Mouse (Mus musculus) megakaryocyte-erythroid progenitor cell, adult 5-6 weeks (primary cell): ENCODE results near the gene Apopt1. TPM values are rescaled to one million over a fixed set of nuclear protein-coding genes. Genes with fewer than 3 reads are reported as not detected.
"Not testable (repeated sequence)": the region's sequence is repeated elsewhere in the genome, so short reads cannot be mapped to it uniquely, and the experiment has no call there.

ENCODE experiments used
- ATAC-seq: replicated peaks from 2 replicates; pipeline ENCODE4 v1.8.0; 2016; ENCODE audit warnings: mild to moderate bottlenecking, inconsistent platforms; ENCODE audit not compliant: severe bottlenecking, poor library complexity, low FRiP score, low TSS enrichment
- total RNA-seq, 2 experiments: library from RNA; stranded (forward) in 1 of 2; stranded (reverse) in 1 of 2; fragments of 200-1000, 215-1000 nt in 1 of 2; fragments of >200 nt in 1 of 2; fragmentation: Nextera tagmentation in 1 of 2; gene quantifications; 2 replicates each; pipeline ENCODE4 v1.2.3; 2014 to 2017

Apopt1 gene
- total RNA-seq, 2 experiments from 2014 or later, result 56.4 to 62.7 TPM

DNA sequence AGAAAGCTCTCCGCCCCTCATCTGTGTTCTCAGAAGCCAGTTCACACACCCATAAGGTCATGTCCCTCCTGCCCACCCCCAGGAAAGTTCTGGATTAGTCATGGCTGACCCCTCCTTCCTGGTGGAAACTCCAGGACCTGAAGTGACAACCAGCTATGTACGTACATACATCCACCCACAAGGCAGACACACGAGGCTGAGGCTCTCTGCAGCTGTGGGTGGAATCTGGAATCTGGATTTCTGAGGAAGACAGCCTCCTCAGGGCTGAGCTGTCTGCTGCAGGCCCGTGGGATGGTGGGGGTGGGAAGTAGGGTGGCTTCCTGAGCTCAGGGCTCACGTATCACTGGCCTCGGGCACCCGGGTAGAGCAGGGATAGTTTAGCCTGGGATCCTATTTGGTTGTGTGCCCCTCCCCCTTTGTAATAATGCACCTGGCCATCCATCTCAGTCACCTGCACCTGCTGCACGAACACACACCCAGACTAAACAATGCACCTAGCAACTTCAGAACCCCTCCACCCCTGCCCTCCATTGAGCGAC is 12.1 kb upstream of the Apopt1 start:
- ATAC-seq, result no peak

DNA sequence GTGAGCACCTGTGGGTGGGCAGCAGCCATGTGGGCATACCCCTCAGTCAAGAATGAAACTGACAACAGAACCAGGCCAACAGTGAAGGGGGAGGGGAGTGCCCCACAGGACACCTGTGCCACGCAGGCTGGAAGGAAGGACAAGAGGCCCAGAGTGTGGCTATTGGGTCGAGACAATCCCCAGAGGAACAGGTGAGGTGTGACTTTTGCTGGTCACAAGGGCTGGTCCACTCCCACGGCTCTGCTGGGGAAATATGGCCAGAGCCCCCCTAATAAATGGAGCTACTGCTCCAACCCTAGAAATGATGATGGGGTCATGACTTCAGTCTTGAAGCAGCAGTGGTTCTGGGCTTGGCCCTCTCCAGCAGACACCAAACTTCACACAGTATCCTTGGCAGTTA is 9.8 kb upstream of the Apopt1 start:
- ATAC-seq, result no peak

DNA sequence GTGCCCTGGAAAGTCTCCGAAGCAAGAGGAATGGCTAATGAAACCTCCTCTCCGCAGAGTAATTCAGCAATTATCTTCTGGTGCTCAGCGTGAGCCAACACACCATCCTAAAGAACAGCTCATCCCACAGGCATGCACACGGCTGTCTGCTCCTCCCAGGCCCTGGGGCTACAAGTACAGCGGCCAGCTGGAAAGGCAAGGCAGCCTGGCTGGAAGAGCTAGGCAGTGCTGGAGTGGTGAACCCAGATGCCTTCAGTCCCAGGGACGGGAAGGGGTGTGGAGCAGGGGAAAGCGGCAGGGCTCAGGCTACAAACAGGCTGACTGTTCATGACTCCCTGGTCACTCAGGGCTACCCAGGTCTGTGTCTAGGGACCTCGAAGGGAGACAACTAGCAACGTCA is 8.5 kb upstream of the Apopt1 start:
- ATAC-seq, result no peak

DNA sequence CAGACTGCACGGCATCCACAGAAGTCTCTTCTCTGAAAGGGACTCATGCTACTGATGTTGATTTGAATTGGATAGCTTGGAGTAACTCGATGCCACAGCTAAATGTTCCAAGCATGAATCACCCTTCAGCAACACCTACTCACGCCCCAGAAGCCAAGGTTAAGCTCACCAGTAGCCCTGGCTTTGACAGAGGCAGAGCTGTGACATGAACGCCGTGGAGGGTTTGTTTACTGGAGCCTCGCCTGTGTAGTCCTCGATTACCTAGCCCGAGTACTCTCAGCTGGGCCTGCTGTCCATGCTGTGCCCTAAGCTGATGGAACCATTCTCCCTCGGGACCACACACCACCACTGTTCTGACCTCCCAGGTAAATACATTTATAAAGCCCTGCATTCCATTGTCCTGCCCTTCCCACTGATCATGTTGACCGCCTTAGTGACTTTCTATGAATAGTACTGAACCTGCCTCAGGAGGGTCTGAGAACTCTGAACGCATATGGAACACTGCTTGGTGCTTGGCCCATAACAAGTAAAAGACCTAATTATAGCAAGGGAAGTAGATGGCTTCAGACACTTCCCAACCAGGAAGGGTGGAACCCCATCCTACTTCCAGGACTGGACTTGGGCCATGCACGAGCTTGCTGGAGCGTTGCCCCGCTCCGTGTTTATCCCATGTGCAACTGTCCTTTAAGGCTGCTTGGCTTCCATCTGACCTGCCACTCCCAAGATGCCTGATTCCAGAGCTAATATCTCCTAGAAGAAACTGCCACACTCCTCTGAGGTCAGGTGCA is 7.7 kb upstream of the Apopt1 start:
- no peak for ATAC-seq

DNA sequence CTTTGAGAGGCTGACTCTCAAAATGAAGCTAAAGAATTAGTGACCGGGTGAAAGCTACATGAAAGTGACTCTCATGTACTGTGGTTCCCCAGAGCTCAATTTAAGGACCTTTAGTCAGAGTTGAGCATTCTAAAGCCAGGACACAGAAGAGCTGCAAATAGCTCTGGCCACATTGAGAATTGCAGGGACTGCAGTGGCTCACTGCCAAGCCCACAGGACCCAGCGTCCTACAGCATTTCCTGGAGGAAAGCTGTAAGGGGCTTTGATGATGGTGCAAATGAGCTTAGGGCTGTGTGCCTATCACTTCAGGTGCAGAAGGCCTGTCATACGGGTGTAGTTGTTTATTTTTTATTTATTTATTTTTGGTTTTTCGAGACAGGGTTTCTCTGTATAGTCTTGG is 4.9 kb upstream of the Apopt1 start:
- ATAC-seq, result no peak

DNA sequence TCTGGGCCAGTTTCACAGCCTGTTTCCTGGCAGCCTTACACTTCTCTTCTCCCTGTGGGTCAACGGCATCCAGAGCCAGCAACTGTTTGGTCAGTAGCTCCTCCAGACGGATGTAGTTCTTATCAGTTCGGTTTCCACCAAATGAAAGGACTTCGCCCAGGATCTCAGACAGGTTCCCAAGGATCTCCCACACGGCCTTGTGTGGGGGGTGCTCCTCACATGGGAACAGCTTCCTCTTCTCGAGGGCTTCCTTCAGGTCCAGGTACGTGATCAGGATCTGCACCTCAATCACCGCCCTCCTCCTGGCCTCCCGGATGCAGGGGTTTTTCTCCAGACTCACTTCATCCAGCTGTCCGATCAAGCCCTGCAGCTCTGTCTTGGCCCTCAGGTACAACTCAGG is 3.0 kb upstream of the Apopt1 start:
- no peak for ATAC-seq

DNA sequence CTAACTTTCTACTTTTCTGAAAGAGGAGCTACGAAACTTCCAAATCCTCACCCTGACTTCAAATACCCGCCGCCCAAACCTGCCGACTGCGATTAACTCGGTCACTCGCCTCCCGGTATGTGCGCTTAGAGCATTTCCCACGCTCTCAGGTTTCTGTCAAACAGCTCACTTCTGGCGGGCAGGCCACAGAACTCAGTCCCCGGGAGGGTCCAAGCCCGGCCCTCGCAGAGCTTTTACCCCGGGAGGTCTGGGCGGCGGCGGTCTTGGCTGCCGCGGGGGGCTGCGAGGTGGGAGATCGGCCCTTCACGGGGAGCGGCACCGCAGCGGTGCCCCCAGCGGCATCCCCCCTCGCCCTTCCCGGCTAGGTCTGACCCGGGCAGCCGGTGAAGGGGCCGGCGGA is 585 bp upstream of the Apopt1 start:
- ATAC-seq, result no peak

DNA sequence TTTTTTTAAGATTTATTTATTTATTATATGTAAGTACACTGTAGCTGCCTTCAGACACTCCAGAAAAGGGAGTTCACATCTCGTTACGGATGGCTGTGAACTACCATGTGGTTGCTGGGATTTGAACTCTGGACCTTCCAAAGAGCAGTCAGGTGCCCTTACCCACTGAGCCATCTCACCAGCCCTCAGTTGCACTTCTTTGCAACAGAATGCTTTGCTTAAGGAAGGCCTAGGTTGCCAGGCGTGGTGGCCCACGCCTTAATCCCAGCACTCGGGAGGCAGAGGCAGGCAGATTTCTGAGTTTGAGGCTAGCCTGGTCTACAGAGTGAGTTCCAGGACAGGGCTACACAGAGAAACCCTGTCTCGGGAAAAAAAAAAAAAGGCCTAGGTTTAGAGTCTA is 819 bp downstream of the Apopt1 start:
- not testable (repeated sequence) for ATAC-seq

DNA sequence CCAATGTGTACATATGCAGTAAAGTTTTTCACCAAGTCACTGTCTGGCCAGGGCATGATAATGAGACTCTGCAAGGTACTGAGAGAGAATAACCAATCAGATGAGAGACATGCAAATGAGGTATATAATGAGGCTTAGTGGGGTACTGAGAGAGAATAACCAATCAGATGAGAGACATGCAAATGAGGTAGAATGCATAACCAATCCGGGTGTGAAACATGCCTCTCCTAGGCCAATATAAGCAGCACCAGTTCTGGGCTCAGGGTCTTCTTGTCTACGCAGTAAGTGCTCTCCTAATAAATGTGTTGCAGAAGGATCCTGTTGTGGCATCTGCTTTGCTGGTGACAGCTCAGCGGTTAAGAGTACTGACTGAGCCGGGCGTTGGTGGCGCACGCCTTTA is 3.4 kb downstream of the Apopt1 start:
- ATAC-seq, result no peak

DNA sequence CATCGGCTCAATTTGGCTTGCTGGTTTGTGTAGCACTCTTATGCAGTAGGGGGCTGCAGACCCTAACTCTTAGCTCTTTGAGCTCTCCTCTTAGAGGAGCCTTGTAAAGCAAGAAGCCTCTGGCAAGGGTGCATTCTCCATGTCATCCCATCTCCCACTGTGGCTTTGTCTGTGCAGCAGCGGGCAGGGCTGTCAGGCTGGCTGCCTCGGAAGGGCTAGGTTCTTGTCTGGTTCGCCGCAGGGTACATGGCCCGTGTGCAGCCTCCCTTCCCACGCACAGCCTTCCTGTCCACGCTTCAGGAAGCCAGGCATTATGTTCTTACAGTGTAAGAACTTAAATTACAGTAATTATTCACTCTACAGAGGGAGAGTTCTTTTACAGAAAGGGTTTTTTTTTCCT is 5.6 kb downstream of the Apopt1 start:
- no peak for ATAC-seq

DNA sequence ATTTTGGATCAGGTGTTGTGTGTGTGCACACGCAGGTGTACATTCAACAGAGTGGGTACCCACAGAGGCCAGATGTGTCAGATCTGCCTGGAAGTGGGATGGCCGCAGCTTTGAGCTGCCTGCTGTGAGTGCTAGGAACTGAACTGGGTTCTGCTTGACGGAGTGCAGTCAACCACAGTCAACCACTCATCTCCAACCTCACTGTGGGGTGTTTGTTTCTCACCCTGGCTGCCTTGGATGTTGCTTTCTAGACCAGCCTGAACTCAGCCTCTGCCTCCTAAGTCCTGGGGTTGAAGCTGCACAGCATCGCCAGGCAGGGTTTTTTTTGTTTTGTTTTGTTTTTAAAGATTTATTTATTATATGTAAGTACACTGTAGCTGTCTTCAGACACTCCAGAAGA is 7.2 kb downstream of the Apopt1 start:
- ATAC-seq, result no peak

DNA sequence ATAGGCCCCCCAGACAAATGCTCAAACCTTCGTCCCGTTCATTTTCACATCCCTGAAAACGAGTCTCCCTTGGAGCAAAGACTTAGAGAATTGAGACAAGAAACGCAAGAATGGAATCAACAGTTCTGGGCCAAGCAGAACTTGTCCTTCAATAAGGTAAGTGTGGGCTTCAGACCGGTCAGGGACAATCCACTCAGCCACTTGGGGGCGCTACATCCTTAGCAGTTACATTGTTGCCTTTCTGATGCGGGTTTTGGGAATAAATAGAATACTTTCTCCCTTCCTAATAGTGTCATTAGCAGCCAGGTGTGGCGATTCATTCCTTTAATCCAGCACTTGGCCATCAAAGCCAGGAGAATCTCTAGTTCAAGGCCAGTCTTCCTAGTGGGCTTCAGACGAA is 9.6 kb downstream of the Apopt1 start:
- ATAC-seq, result 0 out of 2 replicates have a peak, but pooled peaks have one; percentile 39

DNA sequence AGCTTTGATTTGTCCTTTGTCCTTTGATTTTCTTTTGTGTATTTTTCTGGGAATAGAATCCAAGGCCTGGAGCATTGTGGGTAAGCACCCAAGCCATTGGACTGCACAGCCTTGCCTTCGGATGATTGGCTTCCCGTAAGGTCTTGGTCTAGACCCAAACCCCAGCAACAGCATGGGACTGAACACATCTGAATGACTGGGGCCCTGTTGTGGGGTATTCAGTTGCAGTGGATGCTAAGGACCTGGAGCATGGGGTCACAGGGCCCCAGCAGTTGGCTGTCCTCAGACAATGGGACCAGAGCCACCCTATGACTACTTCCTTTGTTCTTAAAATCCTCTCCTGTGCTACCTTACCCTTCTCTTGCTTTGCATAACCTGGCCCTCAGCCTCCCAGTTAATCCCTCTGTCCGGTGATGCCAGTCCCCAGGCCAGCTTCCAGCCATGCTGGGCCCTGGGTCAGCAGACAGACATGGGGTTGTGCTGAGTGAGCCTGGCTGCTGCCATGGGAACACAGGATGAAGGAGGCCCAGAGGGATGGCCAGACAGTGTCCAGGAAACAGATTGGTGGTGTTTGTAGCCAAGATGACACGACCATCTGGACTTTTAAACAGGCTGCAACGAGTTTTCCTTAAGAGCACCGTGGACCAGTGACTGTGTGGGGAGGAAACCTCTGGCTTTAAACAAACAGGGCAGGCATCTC is 11.7 kb downstream of the Apopt1 start:
- no peak for ATAC-seq

DNA sequence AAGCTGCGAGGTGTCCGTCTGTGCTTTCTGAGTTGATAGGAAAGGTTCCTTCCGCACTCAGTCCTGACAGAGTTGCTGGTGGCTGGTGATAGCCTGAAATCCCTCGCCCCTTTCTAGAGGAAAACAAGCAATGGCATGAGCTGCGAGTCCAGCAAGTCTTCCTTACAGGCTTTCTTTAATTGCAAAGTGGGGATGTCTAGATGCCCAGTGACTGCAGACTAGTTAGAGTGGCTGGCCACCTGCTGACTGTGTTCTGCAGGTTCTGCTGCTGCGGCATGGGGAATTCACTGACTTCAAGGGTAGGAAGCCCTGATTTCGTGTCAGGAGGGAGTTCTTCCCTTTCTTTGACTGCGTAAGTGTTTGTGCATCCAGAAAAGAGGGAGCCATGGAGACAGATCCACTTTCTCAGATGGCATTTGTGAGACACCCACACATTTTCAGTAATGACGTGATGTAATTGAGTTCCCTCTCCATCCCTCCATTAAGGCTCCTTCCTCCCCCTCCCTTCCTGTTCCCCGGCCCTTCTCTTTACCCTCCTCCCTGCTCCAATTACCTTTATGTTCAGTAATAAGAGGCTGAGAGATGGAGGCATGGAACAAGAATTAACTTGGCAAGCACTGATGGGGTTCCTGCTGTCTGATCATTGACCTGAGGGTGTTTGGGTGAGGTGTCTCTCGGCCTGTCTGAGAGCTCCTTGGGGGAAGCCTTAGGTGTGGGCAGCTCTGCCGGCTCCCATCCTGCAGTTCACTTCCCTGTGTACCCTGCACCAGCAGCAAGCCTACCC is 12.5 kb downstream of the Apopt1 start:
- no peak for ATAC-seq

DNA sequence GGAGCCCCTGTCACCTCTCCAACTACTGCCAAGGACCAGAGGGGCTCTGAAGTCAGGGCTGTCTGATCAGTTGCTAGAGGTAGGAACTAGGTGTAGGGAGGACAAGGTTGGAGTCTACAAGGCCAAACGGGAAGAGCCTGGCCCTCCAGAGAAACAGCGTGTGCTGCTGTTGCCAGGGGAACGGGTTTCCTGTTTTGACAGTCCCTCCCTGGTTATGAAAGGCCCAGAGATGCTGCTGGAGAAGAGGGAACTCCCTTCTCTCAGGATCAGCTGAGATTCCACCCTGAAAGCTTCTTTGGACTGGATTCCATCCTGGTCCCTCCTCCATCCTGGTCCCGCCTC is 13.0 kb downstream of the Apopt1 start:
- no peak for ATAC-seq

DNA sequence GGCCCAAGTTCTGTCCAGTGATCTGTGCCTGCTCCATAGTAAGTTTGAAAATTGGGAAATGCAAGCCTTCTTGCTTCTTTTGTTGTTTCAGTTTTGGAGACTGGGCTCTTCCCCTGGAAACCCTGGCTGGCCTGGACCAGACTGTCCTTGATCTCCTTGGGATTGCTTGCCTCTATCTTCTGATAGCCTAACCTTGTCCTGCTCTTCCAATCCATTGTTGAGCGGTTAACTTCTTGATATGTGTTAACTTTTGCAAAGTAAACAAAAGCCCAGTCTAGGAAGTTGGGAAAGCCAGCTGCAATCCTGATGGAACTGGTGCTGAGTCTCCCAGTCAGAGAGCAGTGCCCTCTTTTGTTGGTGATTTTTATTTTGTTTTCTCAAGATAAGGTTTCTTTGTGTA is 14.9 kb downstream of the Apopt1 start:
- no peak for ATAC-seq

DNA sequence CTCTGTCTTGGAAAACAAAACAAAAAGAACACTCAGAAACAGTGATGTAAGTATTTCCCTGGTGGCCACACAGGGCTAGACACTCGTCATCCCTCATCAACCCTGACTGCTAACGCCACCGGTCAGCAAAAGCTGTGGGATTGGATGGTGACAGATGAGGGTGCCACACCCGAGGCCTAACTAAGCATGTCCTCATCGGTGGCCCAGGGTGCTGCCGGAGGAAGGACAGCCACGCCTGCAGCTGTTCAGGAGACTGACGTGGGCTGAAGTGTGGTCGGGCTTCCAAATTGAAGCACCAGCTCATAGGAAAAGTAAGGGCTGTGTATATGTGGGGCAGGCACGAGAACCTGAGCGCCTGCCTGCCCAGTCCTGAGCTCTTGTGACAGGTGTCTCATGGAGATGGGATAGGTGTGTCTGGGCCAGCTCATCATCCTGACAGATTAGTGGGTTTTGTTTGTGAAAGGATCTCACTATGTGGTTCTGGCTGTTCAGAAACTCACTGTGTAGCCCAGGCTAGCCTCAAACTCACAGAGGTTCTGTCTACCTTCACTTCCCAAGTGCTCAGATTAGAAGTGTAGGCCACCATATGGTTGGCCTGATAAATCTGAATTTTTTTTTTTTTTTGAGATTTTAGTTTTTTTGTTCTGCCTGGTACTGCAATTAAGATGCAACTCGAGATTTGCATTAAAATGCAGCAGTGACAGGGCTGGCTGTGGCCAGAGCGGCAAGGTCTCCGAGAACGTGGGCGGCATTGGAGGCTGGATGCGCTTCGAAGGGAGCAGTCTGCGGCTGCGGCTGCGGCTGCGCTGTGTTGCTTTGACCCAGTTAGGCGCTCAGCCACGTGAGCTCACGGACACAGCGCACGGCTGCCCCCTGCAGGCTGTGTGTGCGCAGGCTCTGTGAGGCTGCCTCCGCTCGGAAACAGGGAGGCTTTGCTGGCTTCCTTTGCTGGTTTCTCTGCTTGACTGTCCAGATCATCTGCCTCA is 19.1 kb downstream of the Apopt1 start:
- ATAC-seq, result peak; percentile 96

DNA sequence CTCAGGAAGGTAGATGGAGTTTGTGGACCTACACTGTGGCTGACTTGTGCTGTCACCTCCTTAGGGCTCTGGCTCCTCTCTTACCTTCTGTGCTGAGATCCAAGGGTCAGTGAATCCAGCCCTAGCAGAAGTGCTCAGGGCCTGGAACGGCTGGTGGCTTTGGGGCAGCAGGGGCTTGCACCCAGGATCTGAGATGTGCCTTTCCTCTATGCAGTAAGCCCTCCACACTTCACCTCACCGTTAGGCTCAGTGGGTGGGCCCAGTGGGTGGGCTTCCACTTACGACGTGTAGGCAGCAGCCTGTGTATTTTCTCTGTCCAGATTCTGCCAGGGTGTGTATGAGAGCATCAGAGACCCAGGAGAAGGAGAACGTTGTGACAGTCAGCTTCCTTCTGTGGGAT is 19.9 kb downstream of the Apopt1 start:
- no peak; the same call in 1 of the 2 replicates for ATAC-seq

DNA sequence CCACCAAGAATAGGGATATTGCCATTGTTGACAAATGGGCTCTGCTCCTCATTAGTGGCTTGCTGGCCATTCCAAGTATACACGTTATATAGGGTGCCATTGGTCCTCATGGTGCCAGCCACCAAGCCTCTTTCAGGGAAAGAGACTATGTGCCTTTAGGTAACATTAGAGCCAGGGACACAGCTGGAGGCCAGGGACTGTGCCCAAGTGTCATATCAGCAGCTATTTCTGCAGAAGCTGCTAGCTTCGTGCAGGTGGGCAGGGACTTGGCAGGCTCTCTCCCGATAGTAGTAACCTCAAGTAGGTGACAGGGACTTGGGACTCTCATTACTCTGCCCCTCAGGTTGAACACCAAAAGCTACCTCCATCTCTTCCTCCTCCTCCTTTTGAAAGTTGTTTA is 21.9 kb downstream of the Apopt1 start:
- no peak for ATAC-seq
